Mouse (Mus musculus): Measurements from ENCODE around the gene Fryl. TPM values are rescaled to one million over a fixed set of nuclear protein-coding genes. Genes with fewer than 3 reads are reported as not detected.

Fryl gene
- polyA plus RNA-seq, 1 experiment from 2014 or later, result 24.2 TPM

GRCm38 (mm10) chr5:73182191-73182590, 74.2 kb downstream of the Fryl start:
- no peak for ATAC-seq (ENCODE audit: insufficient number of reproducible peaks, low FRiP score, low TSS enrichment, low read depth)
- H3K4me2 ChIP-seq (ENCODE audit: low read depth, severe bottlenecking), result no peak overlapping the region

GRCm38 (mm10) chr5:73176294-73176693, 80.1 kb downstream of the Fryl start:
- H3K27ac ChIP-seq (replicated peaks; ENCODE audit: low read depth, low read length), result no peak overlapping the region
- no peak for DNase-seq (ENCODE audit: low spot score)
- no peak overlapping the region for H3K4me3 ChIP-seq (ENCODE audit: low read depth, low read length)
- no peak overlapping the region for H3K9ac ChIP-seq (ENCODE audit: low read length)
- H3K36me3 ChIP-seq (ENCODE audit: control insufficient read depth, insufficient read depth, low read length), result no peaks in the 10 kb centered on the region
- no peaks in the 10 kb centered on the region for H3K9me3 ChIP-seq (ENCODE audit: control insufficient read depth, low read length)
- no peak overlapping the region for H3K4me2 ChIP-seq (ENCODE audit: low read depth, severe bottlenecking)
- H3K4me1 ChIP-seq (ENCODE audit: control insufficient read depth, insufficient read depth, low read length), result no peaks in the 10 kb centered on the region
- no peaks in the 10 kb centered on the region for H3K27me3 ChIP-seq (ENCODE audit: control insufficient read depth, insufficient read depth, low read length)
- 77% methylated on average over 4 of the region's 4 CpGs for WGBS
- no peak for ATAC-seq (ENCODE audit: insufficient number of reproducible peaks, low FRiP score, low TSS enrichment, low read depth)

More at GRCm38 (mm10) chr5:73182191-73182590, 74.2 kb downstream of the Fryl start:
- Histone ChIP-seq H3K9me3 (ENCODE audit: control insufficient read depth, low read length) (no peaks in the 10 kb centered on the region), H3K9ac (ENCODE audit: low read length) (no peak overlapping the region), H3K36me3 (ENCODE audit: control insufficient read depth, insufficient read depth, low read length) (no peaks in the 10 kb centered on the region), H3K4me1 (ENCODE audit: control insufficient read depth, insufficient read depth, low read length) (no peaks in the 10 kb centered on the region), H3K27me3 (ENCODE audit: control insufficient read depth, insufficient read depth, low read length) (no peaks in the 10 kb centered on the region), H3K27ac (replicated peaks; ENCODE audit: low read depth, low read length) (no peak overlapping the region), H3K4me3 (ENCODE audit: low read depth, low read length) (no peak overlapping the region)
- WGBS, result 80% methylated on average over 9 of the region's 9 CpGs
- DNase-seq (ENCODE audit: low spot score), result no peak

GRCm38 (mm10) chr5:73175377-73176147, 80.9 kb downstream of the Fryl start:
- H3K9me3 ChIP-seq (ENCODE audit: control insufficient read depth, low read length), result no peaks in the 10 kb centered on the region
- 94% methylated on average over 12 of the region's 12 CpGs for WGBS
- no peak for ATAC-seq (ENCODE audit: insufficient number of reproducible peaks, low FRiP score, low TSS enrichment, low read depth)

DNA sequence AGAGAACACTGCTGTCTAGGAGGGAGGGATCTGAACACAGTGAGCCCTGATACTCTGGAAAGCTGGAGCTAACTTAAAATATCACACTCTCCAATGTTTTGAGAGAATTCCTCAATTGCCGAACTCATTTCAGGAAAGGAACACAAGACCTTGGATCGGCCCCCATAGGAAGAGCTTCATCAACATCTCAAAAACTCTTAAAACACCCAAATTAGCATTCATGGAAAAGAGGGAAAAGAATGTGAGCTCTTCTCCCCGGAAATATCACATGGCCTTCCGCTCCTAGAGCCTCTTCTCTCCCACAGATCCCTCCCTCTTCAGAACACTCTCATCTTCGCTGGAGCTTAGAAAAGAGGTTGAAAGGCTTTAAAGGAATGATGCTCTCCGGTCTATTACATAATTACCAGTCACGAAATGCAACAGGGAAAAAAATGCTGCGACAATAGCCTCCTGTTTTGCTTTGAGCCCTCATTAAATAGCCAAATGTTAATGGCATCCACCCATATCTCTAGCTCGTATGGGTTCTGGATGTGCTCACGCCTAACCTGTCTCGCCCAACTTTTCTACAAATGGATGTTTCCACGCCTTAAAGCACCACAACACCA, 84.4 kb downstream of the Fryl start:
- H3K4me1 ChIP-seq (ENCODE audit: control insufficient read depth, insufficient read depth, low read length), result no peaks in the 10 kb centered on the region
- no peak overlapping the region for H3K4me3 ChIP-seq (ENCODE audit: low read depth, low read length)
- no peaks in the 10 kb centered on the region for H3K36me3 ChIP-seq (ENCODE audit: control insufficient read depth, insufficient read depth, low read length)
- no peak overlapping the region for H3K27ac ChIP-seq (replicated peaks; ENCODE audit: low read depth, low read length)
- no peaks in the 10 kb centered on the region for H3K9me3 ChIP-seq (ENCODE audit: control insufficient read depth, low read length)
- no peak overlapping the region for H3K9ac ChIP-seq (ENCODE audit: low read length)
- 72% methylated on average over 12 of the region's 12 CpGs for WGBS
- DNase-seq (ENCODE audit: low spot score), result no peak
- H3K27me3 ChIP-seq (ENCODE audit: control insufficient read depth, insufficient read depth, low read length), result no peaks in the 10 kb centered on the region
- no peak for ATAC-seq (ENCODE audit: insufficient number of reproducible peaks, low FRiP score, low TSS enrichment, low read depth)
- H3K4me2 ChIP-seq (ENCODE audit: low read depth, severe bottlenecking), result no peak overlapping the region

More at GRCm38 (mm10) chr5:73175377-73176147, 80.9 kb downstream of the Fryl start:
- Histone ChIP-seq H3K4me1 (ENCODE audit: control insufficient read depth, insufficient read depth, low read length) (no peaks in the 10 kb centered on the region), H3K9ac (ENCODE audit: low read length) (no peak overlapping the region), H3K27ac (replicated peaks; ENCODE audit: low read depth, low read length) (no peak overlapping the region), H3K4me2 (ENCODE audit: low read depth, severe bottlenecking) (no peak overlapping the region), H3K4me3 (ENCODE audit: low read depth, low read length) (no peak overlapping the region), H3K27me3 (ENCODE audit: control insufficient read depth, insufficient read depth, low read length) (no peaks in the 10 kb centered on the region), H3K36me3 (ENCODE audit: control insufficient read depth, insufficient read depth, low read length) (no peaks in the 10 kb centered on the region)
- DNase-seq (ENCODE audit: low spot score), result no peak

- 81% methylated on average over 1 of the region's 1 CpGs for whole genome bisulfite sequencing
- no peak for DNase-seq (ENCODE audit: low spot score)
Measured at GRCm38 (mm10) chr5:73171203-73171602, 85.2 kb downstream of the Fryl start.

GRCm38 (mm10) chr5:73168769-73169272, 87.6 kb downstream of the Fryl start:
- H3K9ac ChIP-seq (ENCODE audit: low read length), result no peak overlapping the region
- no peaks in the 10 kb centered on the region for H3K36me3 ChIP-seq (ENCODE audit: control insufficient read depth, insufficient read depth, low read length)
- no peak overlapping the region for H3K4me3 ChIP-seq (ENCODE audit: low read depth, low read length)
- no peak overlapping the region for H3K4me2 ChIP-seq (ENCODE audit: low read depth, severe bottlenecking)
- H3K27ac ChIP-seq (replicated peaks; ENCODE audit: low read depth, low read length), result no peak overlapping the region
- no peak for ATAC-seq (ENCODE audit: insufficient number of reproducible peaks, low FRiP score, low TSS enrichment, low read depth)
- H3K27me3 ChIP-seq (ENCODE audit: control insufficient read depth, insufficient read depth, low read length), result no peaks in the 10 kb centered on the region
- H3K9me3 ChIP-seq (ENCODE audit: control insufficient read depth, low read length), result no peaks in the 10 kb centered on the region
- DNase-seq (ENCODE audit: low spot score), result no peak
- H3K4me1 ChIP-seq (ENCODE audit: control insufficient read depth, insufficient read depth, low read length), result no peaks in the 10 kb centered on the region
- 65% methylated on average over 5 of the region's 5 CpGs for WGBS

More at GRCm38 (mm10) chr5:73171203-73171602, 85.2 kb downstream of the Fryl start:
- ATAC-seq (ENCODE audit: insufficient number of reproducible peaks, low FRiP score, low TSS enrichment, low read depth), result no peak
- no peaks in the 10 kb centered on the region for H3K36me3 ChIP-seq (ENCODE audit: control insufficient read depth, insufficient read depth, low read length)
- no peaks in the 10 kb centered on the region for H3K27me3 ChIP-seq (ENCODE audit: control insufficient read depth, insufficient read depth, low read length)
- no peaks in the 10 kb centered on the region for H3K9me3 ChIP-seq (ENCODE audit: control insufficient read depth, low read length)
- no peak overlapping the region for H3K4me2 ChIP-seq (ENCODE audit: low read depth, severe bottlenecking)
- H3K4me1 ChIP-seq (ENCODE audit: control insufficient read depth, insufficient read depth, low read length), result no peaks in the 10 kb centered on the region
- H3K27ac ChIP-seq (replicated peaks; ENCODE audit: low read depth, low read length), result no peak overlapping the region
- no peak overlapping the region for H3K9ac ChIP-seq (ENCODE audit: low read length)
- H3K4me3 ChIP-seq (ENCODE audit: low read depth, low read length), result no peak overlapping the region

GRCm38 (mm10) chr5:73167976-73168768, 88.2 kb downstream of the Fryl start:
- Histone ChIP-seq H3K4me3 (ENCODE audit: low read depth, low read length) (no peak overlapping the region), H3K9ac (ENCODE audit: low read length) (no peak overlapping the region), H3K4me1 (ENCODE audit: control insufficient read depth, insufficient read depth, low read length) (no peaks in the 10 kb centered on the region), H3K4me2 (ENCODE audit: low read depth, severe bottlenecking) (no peak overlapping the region), H3K36me3 (ENCODE audit: control insufficient read depth, insufficient read depth, low read length) (no peaks in the 10 kb centered on the region), H3K27ac (replicated peaks; ENCODE audit: low read depth, low read length) (no peak overlapping the region), H3K9me3 (ENCODE audit: control insufficient read depth, low read length) (no peaks in the 10 kb centered on the region), H3K27me3 (ENCODE audit: control insufficient read depth, insufficient read depth, low read length) (no peaks in the 10 kb centered on the region)
- WGBS, result 81% methylated on average over 18 of the region's 18 CpGs
- DNase-seq (ENCODE audit: low spot score) (no peak), ATAC-seq (ENCODE audit: insufficient number of reproducible peaks, low FRiP score, low TSS enrichment, low read depth) (no peak)

- no peak for DNase-seq (ENCODE audit: low spot score)
- no peak for ATAC-seq (ENCODE audit: insufficient number of reproducible peaks, low FRiP score, low TSS enrichment, low read depth)
- Histone ChIP-seq H3K9ac (ENCODE audit: low read length) (no peak overlapping the region), H3K4me3 (ENCODE audit: low read depth, low read length) (no peak overlapping the region), H3K27ac (replicated peaks; ENCODE audit: low read depth, low read length) (no peak overlapping the region), H3K27me3 (ENCODE audit: control insufficient read depth, insufficient read depth, low read length) (no peaks in the 10 kb centered on the region), H3K4me2 (ENCODE audit: low read depth, severe bottlenecking) (no peak overlapping the region), H3K36me3 (ENCODE audit: control insufficient read depth, insufficient read depth, low read length) (no peaks in the 10 kb centered on the region; the same call in 1 of the 2 replicates), H3K9me3 (ENCODE audit: control insufficient read depth, low read length) (no peaks in the 10 kb centered on the region), H3K4me1 (ENCODE audit: control insufficient read depth, insufficient read depth, low read length) (0 out of 2 replicates have a peak, but pooled peaks cover 2% of the 10 kb centered on the region)
- WGBS, result 83% methylated on average over 6 of the region's 6 CpGs
Measured at GRCm38 (mm10) chr5:73163970-73164369, 92.4 kb downstream of the Fryl start.

Data from limb, embryonic 11.5 days (tissue).